Mouse (Mus musculus) layer of hippocampus, adult 9-11 months (tissue): ENCODE measurements at regions not wholly inside any gene's neighbourhood (a gene's known extent, or its start where the extent isn't known, plus 50 kb on each side); places are given as distances from the start of the nearest gene placed in this dataset.

Experiments used
- DNase-seq: peaks from one replicate; pipeline ENCODE4 v3.0.0; 2022

DNA sequence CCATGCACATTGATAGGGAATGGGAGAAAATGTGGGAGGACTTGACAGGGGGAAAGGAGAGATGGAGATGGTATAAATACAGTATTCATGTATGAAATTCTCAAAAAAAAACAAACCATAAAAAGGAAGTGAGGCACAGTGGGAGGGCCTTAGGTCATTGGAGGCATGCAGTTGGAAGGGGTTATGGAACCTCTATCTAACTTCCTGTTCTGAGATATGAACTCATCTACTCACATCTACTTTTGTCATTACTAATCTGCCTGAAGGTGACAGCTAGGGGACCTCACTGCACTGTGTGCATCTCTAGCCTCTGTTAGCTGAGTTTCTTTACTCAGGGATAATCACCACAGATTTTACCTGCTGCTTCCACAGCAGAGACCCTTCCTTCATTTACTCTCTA lies 366.3 kb upstream of the Prickle1 start:
- DNase-seq = no peak

- DNase-seq = no peak
Measured at GRCm38 (mm10) chr15:93959931-93960330, 364.2 kb upstream of the Prickle1 start.

DNA sequence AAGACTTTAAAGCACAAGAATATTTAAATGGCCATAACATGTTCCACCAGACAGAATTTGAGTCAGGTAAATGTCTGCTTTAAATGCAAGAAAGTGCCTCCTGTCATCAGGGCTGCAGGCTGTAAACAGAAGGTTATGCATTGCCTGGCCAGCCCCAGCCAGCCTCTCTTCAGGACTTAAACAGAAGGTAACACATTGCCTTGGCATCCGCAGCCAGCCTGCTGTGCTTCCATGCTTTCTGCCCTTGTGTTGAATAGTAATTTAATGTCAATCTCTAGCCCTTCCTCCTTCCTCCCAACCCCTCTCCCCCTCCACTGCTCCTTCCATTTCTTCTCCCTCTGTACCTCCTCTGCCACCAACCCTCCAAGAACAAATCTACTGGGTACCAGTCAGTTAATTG lies 362.4 kb upstream of the Prickle1 start:
- no peak for DNase-seq

- DNase-seq = peak; percentile 11
Measured at GRCm38 (mm10) chr15:93956801-93957200, 361.1 kb upstream of the Prickle1 start.

DNA sequence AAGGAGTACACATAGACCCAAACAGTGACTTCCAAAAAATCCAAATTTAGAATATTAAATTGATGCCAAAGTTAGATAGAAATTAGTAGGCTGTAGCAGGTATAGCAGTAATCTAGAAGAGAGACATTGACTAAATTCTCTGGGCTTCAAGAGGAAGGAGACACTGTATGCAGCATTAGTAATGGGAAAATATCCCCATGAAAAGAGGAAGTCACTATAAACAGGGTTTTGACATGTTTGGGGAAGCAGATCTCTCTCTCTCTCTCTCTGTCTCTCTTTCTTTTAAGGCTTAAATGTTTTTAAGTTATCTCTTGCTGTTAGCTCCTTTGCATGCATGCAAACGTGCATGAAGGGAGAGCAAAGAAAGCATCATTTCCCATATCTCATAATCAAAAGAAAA lies 357.9 kb upstream of the Prickle1 start:
- DNase-seq = no peak

- DNase-seq = no peak
Measured at GRCm38 (mm10) chr15:93950441-93950840, 354.8 kb upstream of the Prickle1 start.

GRCm38 (mm10) chr15:93948902-93949301 lies 353.2 kb upstream of the Prickle1 start:
- no peak for DNase-seq

DNA sequence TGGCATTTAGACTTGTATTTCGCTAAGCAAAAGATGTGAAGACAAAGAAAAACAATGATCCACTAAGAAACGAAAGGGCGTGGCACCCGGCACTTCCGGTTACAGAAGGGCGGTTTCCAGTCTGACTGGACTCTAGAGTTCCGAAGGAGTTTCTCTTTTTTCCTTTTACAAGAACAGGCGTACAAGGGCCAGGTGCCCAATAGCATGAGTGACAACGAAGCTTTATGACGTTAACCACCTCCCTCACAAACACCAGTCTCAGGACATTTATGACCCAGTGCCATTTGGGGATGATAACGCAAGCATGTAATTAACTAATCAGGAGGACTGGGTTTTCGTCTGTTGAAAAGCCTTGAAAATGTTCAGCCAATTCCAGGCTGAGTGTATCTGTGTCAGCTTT lies 347.9 kb upstream of the Prickle1 start:
- DNase-seq = no peak

DNA sequence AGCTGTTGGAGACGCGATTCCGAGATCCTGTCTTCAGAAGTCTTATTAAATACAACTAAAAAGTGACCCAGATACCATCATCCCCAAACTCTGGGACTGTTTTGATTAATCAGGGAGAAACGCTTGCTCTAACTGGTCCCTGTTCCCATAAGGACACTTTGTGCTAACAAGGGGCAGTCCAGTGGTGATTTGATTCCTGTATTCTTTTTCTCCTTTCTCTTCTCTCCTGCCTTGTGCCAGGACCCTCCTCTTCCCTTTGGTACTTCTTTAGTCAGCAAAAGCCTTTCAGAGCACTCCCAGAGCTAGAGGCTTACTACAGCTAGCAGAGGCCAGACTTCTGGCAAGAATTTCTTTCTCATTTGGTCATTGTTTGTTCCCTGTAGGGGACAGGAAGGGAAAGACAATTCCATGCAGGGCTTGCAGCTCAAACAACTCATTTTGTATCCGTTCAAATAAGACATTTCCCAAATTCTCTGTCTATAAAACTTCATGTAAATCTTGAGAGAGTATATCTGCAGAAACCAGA lies 337.3 kb upstream of the Prickle1 start:
- DNase-seq = no peak

GRCm38 (mm10) chr15:93926842-93927241 lies 331.2 kb upstream of the Prickle1 start:
- DNase-seq = no peak

DNA sequence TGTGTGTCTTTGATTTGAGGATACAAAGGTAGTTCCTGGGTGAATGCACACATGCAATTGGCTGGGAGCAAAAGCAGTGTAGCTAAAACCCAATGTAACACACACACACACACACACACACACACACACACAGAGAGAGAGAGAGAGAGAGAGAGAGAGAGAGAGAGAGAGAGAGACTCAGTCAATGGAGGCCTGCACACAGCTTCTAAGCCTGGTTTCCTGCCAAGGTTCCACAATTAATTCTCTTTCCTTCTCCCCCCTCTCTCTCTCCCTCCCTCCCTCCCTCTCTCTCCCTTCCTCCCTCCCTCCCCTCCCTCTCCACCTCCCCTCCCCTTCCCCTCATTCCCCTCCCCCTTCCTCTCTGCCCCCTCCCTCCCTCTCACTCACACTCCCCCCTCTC lies 330.6 kb upstream of the Prickle1 start:
- no peak for DNase-seq

DNA sequence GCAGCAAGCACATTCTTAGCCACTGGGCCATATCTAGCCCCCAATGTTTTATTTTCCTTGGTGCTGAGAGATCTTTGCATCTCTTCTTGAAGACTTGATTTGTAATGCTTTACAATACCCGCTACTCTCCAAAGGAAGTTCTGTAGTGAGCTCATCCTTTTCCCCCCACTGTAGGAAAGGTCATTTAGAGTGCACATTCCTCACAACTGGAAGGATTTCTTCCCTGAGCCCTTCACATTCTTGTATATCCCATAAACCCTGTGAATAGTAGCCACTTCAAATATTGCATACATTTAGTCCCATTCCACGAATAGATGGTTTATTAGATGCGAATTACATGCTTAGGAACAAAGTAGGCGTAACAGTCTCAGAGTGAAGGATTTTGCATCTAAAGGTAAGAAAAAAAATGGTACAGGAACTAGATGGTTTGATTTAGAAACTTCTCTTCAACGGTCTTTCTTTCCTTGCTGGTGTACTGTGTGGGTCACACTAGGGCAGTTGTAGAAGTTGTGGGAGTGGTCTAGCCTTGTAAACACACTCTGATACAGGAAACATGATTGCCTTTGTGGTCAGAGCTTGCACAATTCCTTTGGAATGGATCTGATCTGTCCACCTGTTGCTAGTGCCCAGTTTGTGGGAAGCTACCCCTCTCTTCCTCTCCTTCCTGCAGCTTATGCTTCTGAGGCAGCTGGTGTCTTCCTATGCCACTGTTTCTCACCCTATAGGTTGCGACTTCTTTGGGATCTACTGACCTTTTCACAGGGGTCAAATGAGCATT lies 326.0 kb upstream of the Prickle1 start:
- DNase-seq = no peak

- no peak for DNase-seq
Measured at GRCm38 (mm10) chr15:93920996-93921395, 325.3 kb upstream of the Prickle1 start.

DNA sequence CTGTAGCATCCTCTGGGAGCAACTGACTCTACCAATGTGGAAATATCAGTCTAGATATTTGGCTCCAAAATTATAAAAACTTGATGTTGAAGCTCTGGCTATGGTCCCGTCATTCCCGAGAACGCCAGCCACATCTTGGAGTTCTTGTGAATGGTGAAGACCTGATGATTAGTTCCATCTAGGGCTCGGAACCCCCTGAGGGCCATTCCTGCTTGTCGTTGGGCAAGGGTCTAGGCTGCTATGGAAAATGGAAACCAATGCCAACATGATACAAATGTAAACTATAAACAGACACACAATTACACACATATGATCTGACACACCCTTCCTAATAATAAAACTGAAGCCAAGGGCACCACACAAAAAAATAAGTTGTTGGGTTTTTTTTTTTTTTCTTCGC lies 323.9 kb upstream of the Prickle1 start:
- DNase-seq = no peak

GRCm38 (mm10) chr15:93916856-93917255 lies 321.2 kb upstream of the Prickle1 start:
- DNase-seq = no peak

GRCm38 (mm10) chr15:93913462-93913861 lies 317.8 kb upstream of the Prickle1 start:
- DNase-seq = peak; percentile 23

GRCm38 (mm10) chr15:93913041-93913440 lies 317.4 kb upstream of the Prickle1 start:
- DNase-seq = no peak

GRCm38 (mm10) chr15:93910981-93911431 lies 315.3 kb upstream of the Prickle1 start:
- DNase-seq = no peak

DNA sequence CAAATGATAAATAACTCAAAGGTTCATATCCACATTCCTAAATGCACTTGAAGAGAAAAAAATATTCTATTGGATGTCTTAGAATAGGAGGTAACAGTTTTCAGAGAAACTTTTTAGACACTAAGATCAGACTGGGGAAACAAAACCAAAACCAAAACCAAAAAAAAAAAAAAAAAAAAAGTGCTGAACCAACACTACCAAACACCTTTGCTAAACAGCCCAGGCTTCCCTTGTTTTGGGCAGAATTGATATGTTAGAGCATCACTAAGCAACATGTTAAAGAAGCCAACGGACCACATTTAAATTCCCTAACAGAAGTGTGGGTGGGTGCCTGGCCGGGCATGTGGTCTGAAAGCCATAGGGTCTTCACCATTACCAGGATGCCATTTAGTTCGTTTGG lies 314.5 kb upstream of the Prickle1 start:
- no peak for DNase-seq

- no peak for DNase-seq
Measured at GRCm38 (mm10) chr15:93903671-93904603, 308.2 kb upstream of the Prickle1 start.

GRCm38 (mm10) chr15:93882826-93883225 lies 287.1 kb upstream of the Prickle1 start:
- DNase-seq = no peak

DNA sequence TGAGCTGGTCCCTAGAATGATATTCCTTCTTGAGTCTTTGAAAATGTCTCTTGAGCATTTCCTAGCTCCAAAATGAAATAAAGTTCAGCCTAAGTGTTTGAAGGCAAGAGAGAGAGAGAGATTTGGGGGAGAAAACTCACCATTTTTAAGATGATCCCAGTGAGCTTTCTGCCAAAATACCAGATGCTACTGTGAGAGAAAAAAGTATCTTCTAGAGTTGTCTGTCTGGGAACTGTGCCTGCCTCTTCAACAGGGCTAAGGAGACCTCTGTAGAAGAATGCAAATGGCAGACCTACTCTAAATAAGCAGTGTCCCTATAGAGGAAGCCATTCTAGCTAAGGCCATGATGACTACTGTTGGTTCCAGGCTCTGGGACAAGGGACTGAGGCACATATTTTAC lies 285.6 kb upstream of the Prickle1 start:
- DNase-seq = no peak

GRCm38 (mm10) chr15:93880302-93880701 lies 284.6 kb upstream of the Prickle1 start:
- DNase-seq = no peak

GRCm38 (mm10) chr15:93879006-93879405 lies 283.3 kb upstream of the Prickle1 start:
- peak; percentile 64 for DNase-seq
